Mouse (Mus musculus) adrenal gland, postnatal 4 days (tissue): ENCODE results near the gene Fh1. TPM values are rescaled to one million over a fixed set of nuclear protein-coding genes. Genes with fewer than 3 reads are reported as not detected.

Experiments
- DNase-seq, 2 experiments: peaks; one replicate each; pipeline ENCODE4 v3.0.0; 2021 to 2022; ENCODE audit warnings: low spot score in 2 of 2, mixed read lengths in 2 of 2
- total RNA-seq, 2 experiments: library from RNA; stranded (reverse); gene quantifications; 2 replicates each; pipeline ENCODE4 v1.2.3; 2021

Fh1 gene
- total RNA-seq, 2 experiments from 2014 or later = 159 to 176 TPM

GRCm38 (mm10) chr1:175554641-175555040 lies 70.8 kb downstream of the Fh1 start:
- no peak for DNase-seq

- DNase-seq = no peak
Measured at GRCm38 (mm10) chr1:175552474-175552873, 73.0 kb downstream of the Fh1 start.

GRCm38 (mm10) chr1:175550586-175550985 lies 74.8 kb downstream of the Fh1 start:
- no peak for DNase-seq

Other genes starting within 250 kb of the Fh1 start
- 1 to 10 TPM; 6.9 to 9.2 TPM for gene Rgs7, start 133.1 kb downstream of the Fh1 start, total RNA-seq
- 1 to 10 TPM in 1 of 2 experiments, under 1 TPM in 1; 0.84 to 4.2 TPM for gene Kmo, start 5.3 kb downstream of the Fh1 start, total RNA-seq
- 1 to 10 TPM; 6.3 to 7.9 TPM for gene Opn3, start 67.1 kb upstream of the Fh1 start, total RNA-seq
- 10 to 100 TPM in 1 of 2 experiments, 1 to 10 TPM in 1; 8.0 to 10.1 TPM for gene Chml, start 67.3 kb upstream of the Fh1 start, total RNA-seq
- not detected for gene Wdr64, start 73.0 kb upstream of the Fh1 start, total RNA-seq